Mouse (Mus musculus) ovary, postnatal 10 days (tissue): ENCODE results near the gene Adss.
A peak's percentile ranks its signal among the peaks of the same experiment; 100 is the strongest.
"Not testable (repeated sequence)": the region's sequence is repeated elsewhere in the genome, so short reads cannot be mapped to it uniquely, and the experiment has no call there.

Experiments used
- DNase-seq: peaks from one replicate; pipeline ENCODE4 v3.0.0; 2022; ENCODE audit warnings: low spot score

The Adss gene

DNA sequence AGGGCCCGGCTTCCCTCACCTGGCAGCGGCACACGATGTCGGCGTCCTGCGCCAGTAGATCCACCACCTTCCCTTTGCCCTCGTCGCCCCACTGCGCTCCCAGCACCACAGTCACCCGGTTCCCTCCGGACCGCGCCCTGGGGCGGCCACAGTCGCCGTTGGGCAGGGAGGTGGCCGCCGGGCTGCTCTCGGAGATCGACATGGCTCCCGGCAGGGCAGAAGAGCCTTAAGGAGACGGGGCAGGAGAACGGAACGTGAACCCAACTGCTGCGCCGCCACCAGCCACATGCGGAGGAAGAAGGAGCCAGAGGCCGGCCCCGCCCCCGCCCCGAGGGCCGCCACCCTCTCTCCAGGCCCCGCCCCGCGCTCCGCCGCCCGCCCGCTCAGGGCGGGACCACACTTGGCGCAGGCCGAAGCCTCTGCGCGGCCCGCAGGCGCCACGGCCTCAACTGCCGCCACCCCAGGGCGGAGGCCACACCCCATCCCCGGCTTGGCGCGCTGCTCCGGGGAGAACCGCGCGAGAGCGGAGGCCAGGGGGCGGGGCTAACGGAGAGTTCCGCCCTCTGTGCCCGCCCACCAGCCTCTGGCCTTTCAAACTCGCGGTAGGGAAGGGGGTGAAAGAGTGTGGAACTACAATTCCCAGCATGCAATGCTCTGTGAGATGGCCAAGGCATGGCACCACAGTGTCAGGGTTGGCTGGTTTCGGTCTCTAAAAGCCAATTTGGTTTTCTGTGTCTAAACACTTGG, at the start of gene Adss:
Gene Adss, minus strand, starts transcription at position 319 of the 747 bp plus-strand sequence.
- DNase-seq: peak; percentile 91

DNA sequence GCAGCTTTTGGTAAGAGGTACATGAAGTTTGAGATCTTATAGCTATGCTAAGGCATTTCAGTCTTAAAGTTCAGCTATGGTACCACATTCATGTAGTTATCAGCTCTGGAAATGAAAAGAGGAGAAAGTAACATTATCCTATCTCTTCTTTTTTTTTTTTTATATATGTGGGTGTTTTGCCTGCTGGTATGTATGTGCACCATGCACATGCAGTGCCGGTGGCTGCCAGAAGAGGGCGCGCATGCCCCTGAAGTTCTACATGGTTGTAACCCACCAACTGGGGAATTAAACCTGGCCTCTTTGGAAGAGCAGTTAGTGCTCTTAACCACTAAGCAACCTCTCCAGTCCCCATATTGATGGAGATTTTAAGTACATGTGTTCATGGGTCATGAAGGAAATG, 49.5 kb upstream of the Adss start:
- not testable (repeated sequence) for DNase-seq

- DNase-seq: not testable (repeated sequence)
Measured at GRCm38 (mm10) chr1:177827776-177828175, 31.5 kb upstream of the Adss start.

DNA sequence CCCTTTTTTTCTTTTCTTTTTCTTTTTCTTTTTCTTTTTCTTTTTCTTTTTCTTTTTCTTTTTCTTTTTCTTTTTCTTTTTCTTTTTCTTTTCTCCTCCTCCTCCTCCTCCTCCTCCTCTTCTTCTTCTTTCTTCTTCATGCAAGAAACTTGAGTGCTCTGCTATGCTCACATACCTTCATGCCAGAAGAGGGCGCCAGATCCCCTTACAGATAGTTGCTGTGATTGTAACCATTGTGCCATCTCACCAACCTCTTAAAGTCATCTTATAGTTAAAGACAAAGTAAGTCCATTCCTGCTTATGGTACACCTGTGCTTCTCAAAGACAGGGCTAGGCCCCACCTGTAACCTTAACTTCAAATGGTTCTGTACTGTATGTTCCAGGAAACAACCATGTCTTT, 10.5 kb upstream of the Adss start:
- DNase-seq: not testable (repeated sequence)

GRCm38 (mm10) chr1:177803511-177803910, 7.2 kb upstream of the Adss start:
- no peak for DNase-seq

DNA sequence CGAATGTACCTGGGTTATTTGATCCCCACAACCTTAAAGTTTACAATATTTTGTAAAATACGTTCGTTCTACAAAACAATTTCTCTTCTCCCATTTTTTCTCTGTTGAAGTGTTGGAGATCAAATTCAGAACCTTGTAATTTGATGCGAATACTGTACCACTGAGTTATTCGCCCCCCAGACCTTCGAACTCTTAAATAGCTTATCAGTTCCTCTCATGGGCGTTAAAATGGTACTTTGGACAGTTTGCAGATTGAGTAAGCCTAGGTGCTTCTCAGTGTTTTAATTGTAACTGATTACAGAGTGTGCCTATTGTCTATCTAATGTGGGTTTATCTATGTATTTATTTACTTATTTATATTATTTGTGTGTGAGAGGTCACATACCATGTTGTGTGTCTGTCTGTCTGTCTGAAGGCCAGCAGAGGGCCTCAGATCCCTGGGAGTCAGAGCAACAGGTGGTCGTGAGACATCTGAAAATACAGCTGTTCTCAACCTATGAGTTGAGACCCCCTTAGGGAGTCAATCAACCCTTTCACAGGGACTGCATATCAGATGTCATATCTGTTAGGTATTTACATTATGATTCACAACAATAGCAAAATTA, 942 bp upstream of the Adss start:
- DNase-seq: no peak

- peak; percentile 60 for DNase-seq
Measured at GRCm38 (mm10) chr1:177795421-177796192, 704 bp downstream of the Adss start.

DNA sequence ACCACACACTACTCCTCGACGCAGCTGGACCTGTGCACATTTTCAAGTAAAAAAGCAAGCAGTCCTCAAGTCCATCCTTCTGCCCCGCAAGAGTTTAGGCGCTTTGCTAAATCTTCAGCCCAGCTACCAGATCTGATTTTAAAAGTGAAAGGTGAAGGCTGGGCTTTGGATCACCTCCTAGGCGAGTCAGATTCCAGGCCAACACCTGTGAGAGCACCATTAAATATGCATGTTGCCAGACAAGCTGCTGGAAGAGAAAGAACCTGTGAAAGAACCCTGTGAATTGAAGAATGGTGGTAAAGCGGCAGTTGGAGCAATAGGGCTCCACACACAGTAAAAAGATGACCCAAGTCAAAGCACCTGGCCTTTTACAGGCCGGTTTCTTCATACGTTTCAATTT, 1.4 kb downstream of the Adss start:
- DNase-seq: no peak

DNA sequence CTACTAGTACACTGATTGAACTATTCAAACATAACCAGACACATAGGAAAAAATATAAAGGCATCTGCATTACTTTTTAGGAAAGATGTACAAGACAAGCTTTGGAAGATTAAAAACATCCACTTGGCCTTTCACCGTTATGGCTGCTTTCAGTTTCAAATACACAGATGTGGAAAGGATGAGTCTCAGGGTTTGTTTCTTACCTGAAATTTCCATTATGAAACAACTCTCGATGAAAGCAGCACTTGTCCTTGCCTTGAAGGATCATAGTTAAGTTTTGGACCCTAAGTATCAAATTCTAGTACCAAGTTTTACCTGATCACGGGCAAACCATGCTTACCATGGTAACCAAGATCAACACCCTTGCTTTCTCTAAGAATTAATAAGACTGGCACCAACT, 3.5 kb downstream of the Adss start:
- DNase-seq: no peak

DNA sequence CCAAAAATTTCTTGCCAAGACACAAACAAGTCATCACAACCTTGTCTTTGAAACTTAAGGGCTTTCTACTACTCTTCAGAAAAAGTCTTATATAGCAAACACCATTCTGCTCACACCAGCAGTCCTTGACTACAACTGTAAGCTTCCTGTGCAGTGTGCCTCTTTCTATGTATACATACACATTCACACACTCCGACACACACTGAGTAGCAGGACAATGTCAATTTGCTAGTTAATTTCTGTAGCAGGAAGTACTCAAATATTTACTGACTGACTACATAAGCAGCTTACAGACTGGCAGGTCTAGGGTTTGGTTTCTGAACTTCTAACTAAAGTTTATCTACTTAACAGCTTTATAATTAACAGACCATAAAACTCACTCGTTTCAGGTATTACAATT, 18.9 kb downstream of the Adss start:
- no peak for DNase-seq

GRCm38 (mm10) chr1:177768931-177769330, 27.4 kb downstream of the Adss start:
- DNase-seq: no peak

- DNase-seq: no peak
Measured at GRCm38 (mm10) chr1:177757249-177757648, 39.1 kb downstream of the Adss start.

GRCm38 (mm10) chr1:177753496-177753895, 42.8 kb downstream of the Adss start:
- DNase-seq: no peak

- no peak for DNase-seq
Measured at GRCm38 (mm10) chr1:177747869-177748540, 48.3 kb downstream of the Adss start.

DNA sequence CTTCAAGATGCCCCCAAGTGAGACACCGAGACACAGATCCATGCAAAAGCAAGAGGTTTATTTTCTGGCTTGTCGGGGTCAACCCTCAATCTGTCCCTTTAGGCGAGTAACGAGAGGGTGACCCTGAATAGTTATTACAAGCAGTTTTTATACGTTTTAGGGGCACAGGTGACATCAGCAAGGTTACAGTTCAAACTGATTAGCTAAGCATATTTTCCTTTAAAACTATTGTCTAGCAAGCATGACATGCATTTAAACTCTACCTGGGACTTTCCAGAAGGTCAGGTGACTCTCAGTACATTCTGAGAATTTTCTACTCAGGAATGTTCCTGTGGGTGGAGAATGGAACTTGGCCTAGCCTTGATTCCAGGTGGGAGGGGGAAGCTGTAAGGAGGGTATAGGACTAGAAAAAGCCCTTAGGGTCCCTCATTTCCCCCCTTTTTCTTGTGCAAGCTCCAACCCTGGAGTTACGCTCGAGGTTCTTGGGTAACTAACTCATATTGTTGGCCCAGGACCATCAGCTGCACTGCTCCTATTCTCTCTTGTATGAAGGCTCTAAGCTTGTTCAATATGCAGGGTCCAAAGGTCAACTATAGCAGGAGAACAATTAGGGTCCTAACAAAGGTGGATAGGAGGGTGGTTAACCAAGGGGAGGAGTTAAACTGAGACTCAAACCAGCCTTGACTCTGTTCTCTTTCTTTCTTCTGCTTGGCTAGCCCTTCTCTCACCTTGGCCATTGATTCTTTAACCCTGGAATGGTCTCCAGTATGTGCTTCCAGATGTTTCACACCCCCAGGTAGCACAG, 51.6 kb downstream of the Adss start:
- no peak for DNase-seq

DNA sequence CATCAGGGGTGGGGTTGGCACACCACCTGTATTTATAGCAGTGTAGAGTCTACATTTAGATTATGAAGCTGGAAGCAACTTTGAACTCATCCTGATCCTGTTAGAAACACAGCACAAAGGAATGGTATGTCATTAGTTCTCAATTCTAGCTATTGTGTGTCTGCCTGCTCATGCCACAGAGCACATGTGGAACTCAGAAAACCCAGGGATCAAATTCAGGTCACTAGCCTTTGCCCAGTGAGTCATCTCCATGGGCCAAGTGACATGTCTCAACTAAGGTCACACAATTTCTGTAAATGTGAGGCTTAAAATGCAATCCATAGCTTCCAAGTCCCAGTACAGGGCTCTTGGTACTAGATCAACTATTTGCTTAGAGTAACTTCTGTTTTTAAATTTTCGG, 54.2 kb downstream of the Adss start:
- DNase-seq: no peak

GRCm38 (mm10) chr1:177740707-177741106, 55.6 kb downstream of the Adss start:
- no peak for DNase-seq

- DNase-seq: no peak
Measured at GRCm38 (mm10) chr1:177737505-177738105, 58.7 kb downstream of the Adss start.

DNA sequence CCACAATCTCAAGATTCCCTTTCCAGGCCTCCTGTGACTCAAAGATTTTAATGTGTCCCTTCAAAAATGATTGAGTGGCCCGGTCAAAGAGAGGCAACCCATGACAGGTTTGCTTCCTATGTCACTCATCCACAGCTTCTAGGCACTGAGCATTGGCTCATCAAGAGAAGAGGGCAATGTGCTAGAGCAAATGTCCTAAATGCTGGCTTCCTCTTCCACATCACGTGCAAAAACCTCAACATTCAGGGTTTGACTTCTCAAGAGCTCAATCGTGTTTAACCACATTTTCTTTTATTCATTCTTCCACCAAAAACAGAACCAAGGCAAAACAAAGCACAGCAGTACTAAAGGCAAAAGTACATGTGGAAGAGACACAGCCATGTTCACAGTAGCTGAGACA, 64.3 kb downstream of the Adss start:
- DNase-seq: no peak

DNA sequence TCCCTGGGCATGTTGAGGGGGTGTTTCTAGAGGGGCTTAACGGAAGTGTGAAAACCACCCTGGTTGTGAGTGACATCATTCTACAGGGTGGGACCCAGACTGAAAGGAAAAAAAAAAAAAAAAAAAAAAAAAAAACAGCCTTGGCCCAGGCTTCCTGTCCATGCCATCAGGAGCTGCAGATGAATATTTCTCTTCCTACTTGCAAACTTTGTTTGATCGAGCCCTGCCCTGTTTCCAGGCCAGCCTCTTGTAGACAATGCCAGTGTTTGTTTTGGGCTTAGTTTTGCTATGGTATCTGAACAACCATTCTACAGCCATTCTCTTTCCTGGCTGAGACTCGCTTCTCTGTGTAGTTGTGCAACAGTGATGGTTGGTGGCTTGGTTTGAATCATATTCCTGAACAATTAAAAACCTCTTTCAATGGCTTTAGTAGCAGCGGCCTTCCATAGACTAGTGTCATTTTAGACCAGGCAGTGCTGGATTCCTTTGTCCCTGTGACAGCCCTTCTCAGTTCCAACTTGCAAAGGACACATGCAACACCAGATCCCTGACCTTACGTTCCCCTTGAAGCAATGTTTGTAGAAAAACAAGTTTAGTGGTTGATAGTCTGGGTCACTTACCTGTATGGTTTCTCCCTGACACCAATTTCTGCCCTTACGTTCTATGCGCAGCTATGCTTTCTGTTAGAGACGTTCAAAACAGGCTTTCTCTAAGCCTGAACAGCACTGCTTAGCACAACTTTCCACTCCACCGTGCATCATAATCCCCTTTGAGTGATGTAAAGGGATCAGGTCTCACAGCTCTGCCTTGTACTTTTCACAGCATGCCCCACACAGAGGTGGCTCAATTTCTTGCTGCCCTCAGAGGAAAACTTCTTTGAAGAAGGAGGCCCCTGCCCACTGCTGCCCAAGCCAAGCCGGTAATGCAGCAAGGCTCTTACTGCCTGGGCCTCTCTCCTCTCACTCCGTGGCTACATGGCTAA, 67.0 kb downstream of the Adss start, which contains the start of gene 1700016C15Rik:
Gene 1700016C15Rik, plus strand, starts transcription at position 772 of the 982 bp plus-strand sequence.
- no peak for DNase-seq
